Mouse (Mus musculus): Measurements from ENCODE around the gene Ptbp1.

- no peak for TF ChIP-seq POLR2A (IDR thresholded peaks at IDR 0.05; ENCODE audit: low read depth, low read length)
- peak; percentile 96 for TF ChIP-seq CTCF (conservative IDR thresholded peaks at IDR 0.05; ENCODE audit: insufficient read depth, insufficient read length, low read depth, low read length)
These were observed 42.2 kb upstream of the Ptbp1 start for GRCm38 (mm10) chr10:79811736-79812637.

Measured in kidney, adult 2 months (tissue).